Mouse (Mus musculus) intestine, embryonic 14.5 days (tissue): ENCODE results near the gene Rnf150. TPM values are rescaled to one million over a fixed set of nuclear protein-coding genes. Genes with fewer than 3 reads are reported as not detected.

Experiments
- ATAC-seq: fragments of 200-750 bp; cut with Nextera tagmentation; replicated peaks from 2 replicates; pipeline ENCODE4 v1.8.0; 2017; ENCODE audit warnings: low read depth, moderate number of reproducible peaks, moderate TSS enrichment, moderate library complexity; ENCODE audit not compliant: low FRiP score, low TSS enrichment
- DNase-seq: peaks from one replicate; pipeline ENCODE4 v3.0.0-alpha.2; 2018; ENCODE audit warnings: low spot score
- H3K27ac ChIP-seq: fragments of 300-500 bp; sonication (generic); 2 replicates; pipeline ENCODE4 v1.5.1; 2014; ENCODE audit warnings: low read depth, mild to moderate bottlenecking, control low read depth
- H3K27me3 ChIP-seq: fragments of 300-500 bp; sonication (generic); replicated peaks from 2 replicates; pipeline ENCODE4 v1.6.1; 2014; ENCODE audit warnings: low read length, control low read depth; ENCODE audit not compliant: control insufficient read depth, insufficient read depth
- H3K36me3 ChIP-seq: fragments of 300-500 bp; sonication (generic); 2 replicates; pipeline ENCODE4 v1.6.1; 2014; ENCODE audit warnings: low read length, control low read depth; ENCODE audit not compliant: control insufficient read depth, insufficient read depth
- H3K4me1 ChIP-seq: fragments of 300-500 bp; sonication (generic); replicated peaks from 2 replicates; pipeline ENCODE4 v1.6.1; 2014; ENCODE audit warnings: low read length, control low read depth, mixed read lengths; ENCODE audit not compliant: control insufficient read depth, insufficient read depth
- H3K4me2 ChIP-seq: fragments of 300-500 bp; sonication (generic); 2 replicates; pipeline ENCODE4 v1.6.1; 2014; ENCODE audit warnings: low read length
- H3K4me3 ChIP-seq: fragments of 300-500 bp; sonication (generic); 2 replicates; pipeline ENCODE4 v1.5.1; 2014; ENCODE audit warnings: low read depth, low read length, control low read depth, mixed read lengths
- H3K9ac ChIP-seq: fragments of 300-500 bp; sonication (generic); 2 replicates; pipeline ENCODE4 v1.6.1; 2014; ENCODE audit warnings: mild to moderate bottlenecking, low read length
- H3K9me3 ChIP-seq: fragments of 300-500 bp; sonication (generic); 2 replicates; pipeline ENCODE4 v1.6.1; 2016; ENCODE audit warnings: low read length, control low read depth; ENCODE audit not compliant: control insufficient read depth
- WGBS: fragments of 180-500 bp; shearing (Covaris S2); extraction: QIAGEN DNeasy Blood & Tissue Kit; methylation state at CpG from one replicate; pipeline ENCODE4 v1.1.7; 2014; 5-methylcytosine and 5-hydroxymethylcytosine counted together
- polyA plus RNA-seq: library from polyadenylated mRNA; unstranded; fragments of >200 nt; fragmentation: Nextera tagmentation; extraction: Ambion mirVana; gene quantifications from 2 replicates; pipeline ENCODE4 v1.2.1, GENCODE M21; 2014

Rnf150 gene
- polyA plus RNA-seq, 1 experiment from 2014 or later: 1.5 TPM

DNA sequence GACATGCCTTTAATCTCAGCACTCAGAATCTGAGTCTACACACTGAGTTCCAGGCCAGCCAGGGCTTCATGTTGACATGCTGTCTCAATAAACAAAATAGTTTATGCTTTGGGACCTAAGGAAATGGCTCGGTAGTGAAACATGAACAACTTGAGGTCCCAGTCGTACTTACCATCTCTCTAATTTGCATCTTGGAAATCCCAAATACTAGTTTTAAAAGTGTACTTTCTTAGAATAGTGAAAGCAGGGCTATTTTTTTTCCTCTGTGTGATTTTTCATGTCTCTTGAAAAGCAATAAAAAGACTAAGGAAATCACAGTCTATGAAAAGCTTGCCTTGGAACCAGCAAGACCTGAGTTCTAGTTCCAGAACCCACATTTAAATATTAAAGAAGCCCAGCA is 135.6 kb downstream of the Rnf150 start:
- no peak overlapping the region for H3K9ac ChIP-seq
- no peaks in the 10 kb centered on the region for H3K36me3 ChIP-seq
- ATAC-seq: no peak
- no peak overlapping the region for H3K4me3 ChIP-seq
- no peak overlapping the region for H3K4me2 ChIP-seq
- no peaks in the 10 kb centered on the region for H3K27me3 ChIP-seq
- DNase-seq: no peak
- no peaks in the 10 kb centered on the region for H3K9me3 ChIP-seq
- H3K27ac ChIP-seq: no peak overlapping the region
- no peaks in the 10 kb centered on the region; the same call in 1 of the 2 replicates for H3K4me1 ChIP-seq
- WGBS: 68% methylated on average over 2 of the region's 2 CpGs

DNA sequence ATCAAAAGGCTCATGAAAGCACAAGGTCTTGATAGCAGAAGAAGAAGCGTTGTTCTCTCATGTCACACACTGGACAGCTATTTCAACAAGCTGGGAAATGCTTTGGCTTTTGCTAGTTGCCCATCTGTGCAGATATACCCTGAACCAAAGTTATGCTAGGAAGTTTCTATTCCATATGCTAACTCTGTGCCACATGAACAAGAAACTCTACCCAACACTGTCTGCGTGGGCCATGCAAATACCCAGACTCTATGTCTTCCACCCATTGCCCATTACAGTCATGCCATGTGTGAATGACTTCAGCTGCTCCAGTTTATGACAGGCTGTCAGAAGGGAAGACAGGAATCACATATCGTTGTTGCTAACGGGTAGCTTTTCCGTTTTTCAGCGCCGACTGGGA is 140.0 kb downstream of the Rnf150 start:
- no peak for ATAC-seq
- no peak overlapping the region for H3K9ac ChIP-seq
- H3K36me3 ChIP-seq: no peaks in the 10 kb centered on the region
- H3K27me3 ChIP-seq: no peaks in the 10 kb centered on the region
- H3K27ac ChIP-seq: no peak overlapping the region
- DNase-seq: no peak
- no peak overlapping the region for H3K4me3 ChIP-seq
- H3K9me3 ChIP-seq: no peaks in the 10 kb centered on the region
- WGBS: 95% methylated on average over 7 of the region's 7 CpGs
- no peak overlapping the region for H3K4me2 ChIP-seq
- no peaks in the 10 kb centered on the region for H3K4me1 ChIP-seq

DNA sequence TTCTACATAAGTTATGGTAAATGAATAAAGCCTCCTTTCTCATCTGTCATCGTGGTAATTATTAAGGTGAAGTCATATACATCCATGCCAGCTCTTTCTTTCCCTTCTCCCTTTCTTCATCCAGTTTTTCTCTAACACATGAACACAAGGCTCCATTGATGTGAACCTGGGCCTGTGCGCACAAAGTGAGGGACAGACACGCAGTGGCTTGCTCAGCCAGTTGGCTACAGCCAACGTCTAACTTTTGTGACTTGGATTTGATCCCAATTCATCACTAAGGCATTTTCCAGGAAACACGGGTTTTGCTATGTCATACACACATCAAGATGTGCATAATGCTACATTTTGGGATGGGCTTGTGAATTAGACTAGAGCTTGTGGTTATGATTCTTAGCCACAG is 146.3 kb downstream of the Rnf150 start:
- Histone ChIP-seq H3K36me3 (no peaks in the 10 kb centered on the region), H3K27me3 (no peaks in the 10 kb centered on the region), H3K9me3 (no peaks in the 10 kb centered on the region), H3K9ac (no peak overlapping the region), H3K4me2 (no peak overlapping the region), H3K4me1 (peaks cover 4% of the 10 kb centered on the region; the same call in 1 of the 2 replicates), H3K27ac (no peak overlapping the region), H3K4me3 (no peak overlapping the region)
- DNase-seq (no peak), ATAC-seq (no peak)
- WGBS: 83% methylated on average over 5 of the region's 5 CpGs

DNA sequence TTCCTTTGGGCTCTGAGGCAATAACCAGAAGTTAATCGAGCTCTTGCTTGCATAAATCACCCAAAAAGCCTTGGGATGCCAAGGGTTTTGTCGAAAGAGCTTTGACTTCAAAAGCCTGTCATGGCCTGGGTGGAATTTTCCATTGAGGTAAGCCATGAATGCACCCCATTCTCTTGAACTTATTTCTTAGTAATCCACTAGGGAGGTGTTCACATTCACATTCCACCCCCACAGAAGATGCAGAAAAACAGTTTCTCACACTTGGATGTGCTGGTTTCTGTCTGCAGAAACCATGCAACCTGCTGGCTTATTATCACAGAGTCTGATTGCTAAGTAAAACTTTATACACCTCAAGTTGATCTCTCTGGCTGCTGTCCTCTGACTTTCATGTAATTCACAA is 148.1 kb downstream of the Rnf150 start:
- Histone ChIP-seq H3K4me1 (peaks cover 4% of the 10 kb centered on the region; the same call in 1 of the 2 replicates), H3K9ac (no peak overlapping the region), H3K27me3 (no peaks in the 10 kb centered on the region), H3K36me3 (no peaks in the 10 kb centered on the region), H3K4me2 (no peak overlapping the region), H3K27ac (no peak overlapping the region), H3K9me3 (no peaks in the 10 kb centered on the region), H3K4me3 (no peak overlapping the region)
- ATAC-seq (no peak), DNase-seq (no peak)
- WGBS: 48% methylated on average over 2 of the region's 2 CpGs

DNA sequence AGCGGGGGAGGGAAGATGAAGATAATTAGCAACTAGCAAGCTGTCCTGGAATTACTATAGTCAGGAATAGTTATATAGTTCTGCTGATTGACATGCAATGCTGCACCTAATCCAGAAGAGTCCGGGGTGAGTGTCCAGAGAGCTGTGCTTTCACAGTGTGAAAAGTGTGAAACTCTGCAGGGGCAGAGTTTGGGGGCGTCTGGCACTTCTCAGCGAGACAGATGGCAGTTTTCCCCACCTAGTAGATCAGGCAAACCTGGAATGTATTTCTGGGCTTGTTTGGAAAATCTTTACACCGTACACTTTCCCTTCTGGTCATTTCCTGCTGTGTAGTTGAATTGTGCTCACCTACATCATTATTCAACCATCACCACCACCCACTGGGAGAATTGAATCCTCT is 148.6 kb downstream of the Rnf150 start:
- Histone ChIP-seq H3K36me3 (no peaks in the 10 kb centered on the region), H3K27me3 (no peaks in the 10 kb centered on the region), H3K4me3 (no peak overlapping the region), H3K27ac (no peak overlapping the region), H3K9ac (no peak overlapping the region), H3K9me3 (no peaks in the 10 kb centered on the region), H3K4me1 (peaks cover 4% of the 10 kb centered on the region; the same call in 1 of the 2 replicates), H3K4me2 (no peak overlapping the region)
- no peak for DNase-seq
- WGBS: 35% methylated on average over 5 of the region's 5 CpGs
- ATAC-seq: no peak

DNA sequence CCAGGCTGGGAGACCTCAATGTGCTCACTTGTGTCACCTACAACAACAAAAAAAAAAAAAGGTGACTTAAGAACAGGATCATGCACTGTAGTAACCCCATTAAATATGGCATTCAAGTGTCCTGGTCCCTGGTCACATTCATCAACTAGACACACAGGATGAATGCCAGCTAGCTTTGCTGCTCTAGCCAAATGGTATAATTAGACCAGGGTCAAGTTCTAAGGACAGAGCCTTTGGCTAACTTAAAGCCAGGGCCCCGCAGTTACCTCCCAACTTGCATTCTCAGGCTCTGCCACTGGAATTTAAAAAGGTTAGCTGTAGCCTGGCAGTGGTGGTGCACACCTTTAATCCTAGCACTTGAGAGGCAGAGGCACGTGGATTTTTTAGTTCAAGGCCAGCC is 165.1 kb downstream of the Rnf150 start:
- Histone ChIP-seq H3K4me2 (no peak overlapping the region), H3K4me1 (no peaks in the 10 kb centered on the region), H3K9me3 (no peaks in the 10 kb centered on the region), H3K27ac (no peak overlapping the region), H3K9ac (no peak overlapping the region), H3K4me3 (no peak overlapping the region), H3K27me3 (no peaks in the 10 kb centered on the region), H3K36me3 (no peaks in the 10 kb centered on the region)
- ATAC-seq (no peak), DNase-seq (peak; percentile 43)
- WGBS: 69% methylated on average over 2 of the region's 2 CpGs

DNA sequence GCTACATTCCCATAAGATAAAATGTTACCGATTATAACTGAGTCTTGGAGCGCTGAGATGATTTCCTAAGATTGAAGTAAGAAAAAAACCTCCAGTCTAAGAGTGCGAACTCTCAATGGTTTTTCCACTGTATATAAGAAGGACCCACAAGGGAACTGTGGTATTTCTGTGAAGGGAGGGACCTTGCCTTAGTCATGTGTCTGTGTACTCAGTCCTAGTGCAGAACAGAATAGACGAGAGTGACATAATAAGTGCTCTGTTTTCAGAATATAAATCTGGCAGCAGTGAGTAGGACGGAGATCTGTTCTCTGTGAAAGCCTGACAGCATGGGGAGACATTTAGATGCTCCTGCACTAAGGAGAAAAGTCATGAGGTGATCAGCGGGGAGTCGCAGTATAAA is 169.6 kb downstream of the Rnf150 start:
- no peaks in the 10 kb centered on the region for H3K9me3 ChIP-seq
- no peaks in the 10 kb centered on the region for H3K4me1 ChIP-seq
- DNase-seq (peak; percentile 43), ATAC-seq (no peak)
- H3K27me3 ChIP-seq: no peaks in the 10 kb centered on the region
- H3K4me3 ChIP-seq: no peak overlapping the region
- no peak overlapping the region for H3K4me2 ChIP-seq
- WGBS: 40% methylated on average over 7 of the region's 7 CpGs
- H3K27ac ChIP-seq: no peak overlapping the region
- H3K9ac ChIP-seq: no peak overlapping the region
- no peaks in the 10 kb centered on the region for H3K36me3 ChIP-seq

DNA sequence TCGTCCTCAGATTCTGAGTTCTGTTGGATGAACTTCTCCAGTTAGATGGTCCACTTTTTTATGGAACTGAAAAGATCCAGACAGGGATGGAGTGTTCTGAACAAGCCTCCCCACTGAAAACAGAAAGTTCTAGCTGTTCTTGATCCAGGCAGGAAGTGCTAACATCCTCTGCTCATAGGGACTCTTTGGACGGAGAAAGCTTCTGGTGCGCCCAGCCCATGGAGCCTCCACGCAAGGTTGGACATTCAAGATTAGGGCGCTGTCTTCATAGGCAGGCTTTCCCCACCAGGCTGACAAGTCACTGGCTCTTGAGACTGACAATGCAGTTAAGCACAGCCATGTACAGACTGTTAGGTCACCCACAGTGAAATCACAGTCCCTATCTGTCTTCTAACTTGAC is 172.0 kb downstream of the Rnf150 start:
- Histone ChIP-seq H3K4me1 (no peaks in the 10 kb centered on the region), H3K4me2 (no peak overlapping the region), H3K9me3 (no peaks in the 10 kb centered on the region), H3K4me3 (no peak overlapping the region), H3K27me3 (no peaks in the 10 kb centered on the region), H3K36me3 (0 out of 2 replicates have a peak, but pooled peaks cover 5% of the 10 kb centered on the region), H3K27ac (no peak overlapping the region), H3K9ac (no peak overlapping the region)
- DNase-seq (no peak), ATAC-seq (no peak)
- 90% methylated on average over 5 of the region's 5 CpGs for WGBS

DNA sequence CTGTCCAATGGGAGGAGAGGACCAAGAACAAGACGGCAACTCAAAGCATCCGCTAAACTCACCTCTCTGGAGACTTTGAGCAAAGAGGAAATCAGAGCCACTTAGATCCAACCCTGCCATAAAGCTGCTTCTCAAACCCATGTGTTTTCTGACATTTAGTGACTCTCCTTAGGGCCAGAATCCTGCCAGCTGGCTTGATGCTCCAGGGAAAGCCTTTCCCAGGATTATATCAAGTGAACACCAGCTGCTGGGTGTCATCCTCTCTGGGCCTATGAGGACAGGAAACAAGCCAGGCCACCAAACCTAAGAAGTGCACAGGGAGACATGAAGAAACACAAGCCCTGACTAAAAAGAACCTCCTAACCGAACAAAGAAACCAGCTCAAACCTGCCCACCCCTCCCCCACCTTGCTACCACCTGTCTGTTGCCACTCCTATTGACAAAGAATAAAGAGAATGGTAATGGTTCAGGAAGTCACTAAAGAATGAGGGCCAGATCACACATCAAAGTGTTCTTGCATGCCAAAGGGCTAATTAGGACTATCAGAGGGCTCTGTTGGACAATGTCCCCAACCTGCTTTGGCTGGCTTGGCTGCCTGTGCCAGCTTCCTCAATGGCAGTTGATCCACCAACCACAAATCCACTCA is 173.5 kb downstream of the Rnf150 start:
- Histone ChIP-seq H3K4me1 (no peaks in the 10 kb centered on the region), H3K27ac (no peak overlapping the region), H3K4me2 (no peak overlapping the region), H3K36me3 (0 out of 2 replicates have a peak, but pooled peaks cover 5% of the 10 kb centered on the region), H3K4me3 (no peak overlapping the region), H3K9me3 (no peaks in the 10 kb centered on the region), H3K9ac (no peak overlapping the region), H3K27me3 (no peaks in the 10 kb centered on the region)
- DNase-seq (peak; percentile 51), ATAC-seq (no peak)
- WGBS: 66% methylated on average over 3 of the region's 3 CpGs
